Mouse (Mus musculus) erythroblast, embryonic 14.5 days (primary cell): ENCODE data around the gene Mc1r.

ENCODE experiments used
- GATA1 ChIP-seq: IDR thresholded peaks from 2 replicates; pipeline ENCODE4 v1.6.1; 2012; ENCODE audit warnings: low read length, inconsistent platforms, mixed read lengths
- TAL1 ChIP-seq: IDR thresholded peaks from 3 replicates; pipeline ENCODE4 v1.6.1; 2012; ENCODE audit warnings: low read length, inconsistent platforms, mixed read lengths

GRCm38 (mm10) chr8:123445981-123446380 lies 39.1 kb downstream of the Mc1r start:
- no peak for TF ChIP-seq GATA1
- TF ChIP-seq TAL1 = no peak
